Mouse (Mus musculus): Measurements from ENCODE around the gene Tmem63b. TPM values are rescaled to one million over a fixed set of nuclear protein-coding genes. Genes with fewer than 3 reads are reported as not detected.

Tmem63b gene
- total RNA-seq, 1 experiment, result 89.1 TPM

- Histone ChIP-seq H3K36me3 (ENCODE audit: control insufficient read depth, insufficient read depth, low read length, poor library complexity, severe bottlenecking) (peaks cover 45% of the 10 kb centered on the region), H3K9me3 (ENCODE audit: control insufficient read depth, insufficient read depth, low read depth, low read length) (no peaks in the 10 kb centered on the region), H3K27ac (ENCODE audit: insufficient read depth, low read depth, low read length, poor library complexity, severe bottlenecking) (no peak overlapping the region), H3K4me1 (ENCODE audit: control insufficient read depth in 2 of 2, insufficient read depth in 2 of 2, low read length in 2 of 2, poor library complexity in 1 of 2) (peaks cover 0 to 6% of the 10 kb centered on the region in 2 experiments; a peak in 1 of 4 replicates), H3K4me3 (ENCODE audit: insufficient read depth in 1 of 2, low read depth in 1 of 2, low read length in 2 of 2, poor library complexity in 1 of 2, severe bottlenecking in 1 of 2) (no peak overlapping the region), H3K9ac (ENCODE audit: insufficient read depth, low read depth, low read length, poor library complexity, severe bottlenecking) (no peak overlapping the region)
- in situ Hi-C loops (cut with MboI; ENCODE audit: low sequenced_read_pairs in 2 of 2, unreplicated experiment in 2 of 2), result no loop called here
- no peak for DNase-seq (ENCODE audit: low read depth, low spot score)
- TF ChIP-seq MAFK (IDR thresholded peaks at IDR 0.05; ENCODE audit: insufficient read depth, low read depth, low read length) (no peak), HCFC1 (IDR thresholded peaks at IDR 0.05; ENCODE audit: borderline replicate concordance, insufficient read depth, low read length) (no peak), CHD2 (IDR thresholded peaks at IDR 0.05; ENCODE audit: low read depth, low read length) (no peak), ZC3H11A (IDR thresholded peaks at IDR 0.05; ENCODE audit: borderline replicate concordance, low read depth, low read length) (no peak), ZNF384 (IDR thresholded peaks at IDR 0.05; ENCODE audit: low read depth, low read length) (no peak)
Observed at GRCm38 (mm10) chr17:45671821-45672220, 14.9 kb downstream of the Tmem63b start.

GRCm38 (mm10) chr17:45667986-45668385 is 18.7 kb downstream of the Tmem63b start:
- no peak overlapping the region for H3K4me3 ChIP-seq (ENCODE audit: insufficient read depth in 1 of 2, low read depth in 1 of 2, low read length in 2 of 2, poor library complexity in 1 of 2, severe bottlenecking in 1 of 2)
- in situ Hi-C loops (cut with MboI; ENCODE audit: low sequenced_read_pairs in 2 of 2, unreplicated experiment in 2 of 2), result no loop called here
- H3K27ac ChIP-seq (ENCODE audit: insufficient read depth, low read depth, low read length, poor library complexity, severe bottlenecking), result no peak overlapping the region
- H3K4me1 ChIP-seq (ENCODE audit: control insufficient read depth in 2 of 2, insufficient read depth in 2 of 2, low read length in 2 of 2, poor library complexity in 1 of 2), result peaks cover 0 to 18% of the 10 kb centered on the region in 2 experiments; a peak in 2 of 4 replicates
- no peak overlapping the region for H3K9ac ChIP-seq (ENCODE audit: insufficient read depth, low read depth, low read length, poor library complexity, severe bottlenecking)
- peaks cover 43% of the 10 kb centered on the region for H3K36me3 ChIP-seq (ENCODE audit: control insufficient read depth, insufficient read depth, low read length, poor library complexity, severe bottlenecking)
- no peaks in the 10 kb centered on the region for H3K9me3 ChIP-seq (ENCODE audit: control insufficient read depth, insufficient read depth, low read depth, low read length)
- no peak for DNase-seq (ENCODE audit: low read depth, low spot score)
- no peak for TF ChIP-seq ZNF384 (IDR thresholded peaks at IDR 0.05; ENCODE audit: low read depth, low read length)
- no peak for TF ChIP-seq ZC3H11A (IDR thresholded peaks at IDR 0.05; ENCODE audit: borderline replicate concordance, low read depth, low read length)
- no peak for TF ChIP-seq CHD2 (IDR thresholded peaks at IDR 0.05; ENCODE audit: low read depth, low read length)
- TF ChIP-seq HCFC1 (IDR thresholded peaks at IDR 0.05; ENCODE audit: borderline replicate concordance, insufficient read depth, low read length), result no peak

- TF ChIP-seq ZC3H11A (IDR thresholded peaks at IDR 0.05; ENCODE audit: borderline replicate concordance, low read depth, low read length) (no peak), ZNF384 (IDR thresholded peaks at IDR 0.05; ENCODE audit: low read depth, low read length) (no peak)
- Histone ChIP-seq H3K27ac (ENCODE audit: insufficient read depth, low read depth, low read length, poor library complexity, severe bottlenecking) (no peak overlapping the region), H3K9me3 (ENCODE audit: control insufficient read depth, insufficient read depth, low read depth, low read length) (no peaks in the 10 kb centered on the region), H3K9ac (ENCODE audit: insufficient read depth, low read depth, low read length, poor library complexity, severe bottlenecking) (no peak overlapping the region), H3K36me3 (ENCODE audit: control insufficient read depth, insufficient read depth, low read length, poor library complexity, severe bottlenecking) (peaks cover 44% of the 10 kb centered on the region), H3K4me1 (ENCODE audit: control insufficient read depth in 2 of 2, insufficient read depth in 2 of 2, low read length in 2 of 2, poor library complexity in 1 of 2) (peaks cover 0 to 21% of the 10 kb centered on the region in 2 experiments; a peak in 2 of 4 replicates), H3K4me3 (ENCODE audit: insufficient read depth in 1 of 2, low read depth in 1 of 2, low read length in 2 of 2, poor library complexity in 1 of 2, severe bottlenecking in 1 of 2) (peak overlapping the region in 1 of 2 experiments; percentile 6; a peak in 1 of 4 replicates)
- no peak for DNase-seq (ENCODE audit: low read depth, low spot score)
- in situ Hi-C loops (cut with MboI; ENCODE audit: low sequenced_read_pairs in 2 of 2, unreplicated experiment in 2 of 2), result no loop called here
Observed at GRCm38 (mm10) chr17:45667481-45667880, 19.2 kb downstream of the Tmem63b start.

DNA sequence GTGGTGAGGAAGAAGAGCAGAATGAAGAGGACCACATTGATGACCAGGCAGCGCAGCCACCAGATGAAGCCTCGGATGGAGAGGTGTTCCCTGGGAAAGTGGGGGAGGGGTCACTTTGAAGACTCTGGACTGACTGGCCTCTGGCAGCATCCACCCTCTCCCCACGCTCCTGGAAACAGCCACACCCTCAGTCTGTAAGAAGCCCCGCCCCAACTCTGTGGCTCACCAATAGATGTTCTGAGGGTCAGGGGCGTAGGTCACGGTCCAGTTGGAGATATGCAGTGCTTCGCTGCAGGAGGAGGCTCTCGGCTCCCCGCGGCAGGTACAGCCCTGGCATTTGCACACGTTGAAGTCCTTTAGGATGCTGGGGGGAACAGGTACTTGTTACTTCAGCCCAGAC is 20.6 kb downstream of the Tmem63b start:
- Histone ChIP-seq H3K9ac (ENCODE audit: insufficient read depth, low read depth, low read length, poor library complexity, severe bottlenecking) (peak overlapping the region; percentile 34; the same call in 1 of the 2 replicates), H3K36me3 (ENCODE audit: control insufficient read depth, insufficient read depth, low read length, poor library complexity, severe bottlenecking) (peaks cover 47% of the 10 kb centered on the region), H3K4me3 (ENCODE audit: insufficient read depth in 1 of 2, low read depth in 1 of 2, low read length in 2 of 2, poor library complexity in 1 of 2, severe bottlenecking in 1 of 2) (peak overlapping the region; percentile 49 to 55; a peak in 3 of 4 replicates), H3K9me3 (ENCODE audit: control insufficient read depth, insufficient read depth, low read depth, low read length) (no peaks in the 10 kb centered on the region), H3K4me1 (ENCODE audit: control insufficient read depth in 2 of 2, insufficient read depth in 2 of 2, low read length in 2 of 2, poor library complexity in 1 of 2) (peaks cover 0 to 21% of the 10 kb centered on the region in 2 experiments; a peak in 2 of 4 replicates), H3K27ac (ENCODE audit: insufficient read depth, low read depth, low read length, poor library complexity, severe bottlenecking) (0 out of 2 replicates have a peak overlapping the region, but pooled peaks have one; percentile 42)
- DNase-seq (ENCODE audit: low read depth, low spot score), result no peak
- in situ Hi-C loops (cut with MboI; ENCODE audit: low sequenced_read_pairs in 2 of 2, unreplicated experiment in 2 of 2), result no loop called here
- no peak for TF ChIP-seq ZC3H11A (IDR thresholded peaks at IDR 0.05; ENCODE audit: borderline replicate concordance, low read depth, low read length)
- TF ChIP-seq ZNF384 (IDR thresholded peaks at IDR 0.05; ENCODE audit: low read depth, low read length), result no peak
- TF ChIP-seq CHD2 (IDR thresholded peaks at IDR 0.05; ENCODE audit: low read depth, low read length), result no peak
- no peak for TF ChIP-seq HCFC1 (IDR thresholded peaks at IDR 0.05; ENCODE audit: borderline replicate concordance, insufficient read depth, low read length)

DNA sequence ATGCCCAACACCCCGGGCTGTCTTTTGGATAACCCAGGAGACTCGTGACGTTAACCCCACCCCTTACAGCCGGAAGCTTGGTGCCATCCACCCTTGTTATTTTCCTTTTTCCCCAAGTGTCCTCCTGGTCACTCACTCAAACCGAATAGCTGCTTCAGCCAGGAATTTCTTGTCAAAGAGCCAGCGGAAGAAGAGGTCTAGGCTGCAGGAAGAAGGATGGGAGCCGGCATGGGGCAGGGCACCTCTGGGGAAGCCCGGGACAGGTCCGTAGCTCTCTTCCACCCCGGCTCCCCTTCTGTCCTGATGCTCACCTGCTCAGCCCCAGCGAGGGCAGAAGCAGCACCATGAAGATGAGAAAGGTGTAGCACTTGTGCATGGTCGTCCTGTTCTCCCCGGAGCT is 22.1 kb downstream of the Tmem63b start:
- Histone ChIP-seq H3K27ac (ENCODE audit: insufficient read depth, low read depth, low read length, poor library complexity, severe bottlenecking) (no peak overlapping the region), H3K36me3 (ENCODE audit: control insufficient read depth, insufficient read depth, low read length, poor library complexity, severe bottlenecking) (peaks cover 44% of the 10 kb centered on the region), H3K9me3 (ENCODE audit: control insufficient read depth, insufficient read depth, low read depth, low read length) (no peaks in the 10 kb centered on the region), H3K9ac (ENCODE audit: insufficient read depth, low read depth, low read length, poor library complexity, severe bottlenecking) (no peak overlapping the region), H3K4me1 (ENCODE audit: control insufficient read depth in 2 of 2, insufficient read depth in 2 of 2, low read length in 2 of 2, poor library complexity in 1 of 2) (peaks cover 0 to 26% of the 10 kb centered on the region in 2 experiments; a peak in 2 of 4 replicates), H3K4me3 (ENCODE audit: insufficient read depth in 1 of 2, low read depth in 1 of 2, low read length in 2 of 2, poor library complexity in 1 of 2, severe bottlenecking in 1 of 2) (peak overlapping the region; percentile 35 to 54; a peak in 2 of 4 replicates)
- in situ Hi-C loops (cut with MboI; ENCODE audit: low sequenced_read_pairs in 2 of 2, unreplicated experiment in 2 of 2), result no loop called here
- no peak for DNase-seq (ENCODE audit: low read depth, low spot score)
- TF ChIP-seq ZC3H11A (IDR thresholded peaks at IDR 0.05; ENCODE audit: borderline replicate concordance, low read depth, low read length) (no peak), HCFC1 (IDR thresholded peaks at IDR 0.05; ENCODE audit: borderline replicate concordance, insufficient read depth, low read length) (no peak), ZNF384 (IDR thresholded peaks at IDR 0.05; ENCODE audit: low read depth, low read length) (no peak), MAFK (IDR thresholded peaks at IDR 0.05; ENCODE audit: insufficient read depth, low read depth, low read length) (no peak), CHD2 (IDR thresholded peaks at IDR 0.05; ENCODE audit: low read depth, low read length) (no peak)

All from ES-E14 (cell line).